Mouse (Mus musculus) layer of hippocampus, postnatal 10 days (tissue): ENCODE results near the gene Rhoh. TPM values are rescaled to one million over a fixed set of nuclear protein-coding genes. Genes with fewer than 3 reads are reported as not detected.

Experiments used
- DNase-seq, 2 experiments: peaks; one replicate each; pipeline ENCODE4 v3.0.0; 2021; ENCODE audit warnings: low spot score in 2 of 2
- long read RNA-seq: library from polyadenylated mRNA; stranded (forward); transcript quantifications from one replicate; pipeline ENCODE4 v2.0.0, GENCODE M21; 2023
- total RNA-seq, 2 experiments: library from RNA; stranded (reverse); gene quantifications; 2 replicates each; pipeline ENCODE4 v1.2.3; 2021

Gene Rhoh
- total RNA-seq: 1 to 10 TPM; 1.1 to 1.2 TPM
- long read RNA-seq, full-length matches to known transcripts: 2 of 2 reads
- long read RNA-seq, partial matches to known transcripts: 0 of 2 reads
- long read RNA-seq, other reads (novel, unspliced or antisense): 0 of 2 reads

GRCm38 (mm10) chr5:65861154-65861944 is at the start of gene Rhoh:
TSS of gene Rhoh (plus strand) at chr5:65861213.
- DNase-seq: no peak

- peak; percentile 22 to 32 for DNase-seq
These were observed 37.3 kb upstream of the Rhoh start for GRCm38 (mm10) chr5:65823601-65824133.

- DNase-seq: no peak
These were observed 34.5 kb upstream of the Rhoh start for GRCm38 (mm10) chr5:65826476-65826875.

GRCm38 (mm10) chr5:65827102-65827501 is 33.9 kb upstream of the Rhoh start:
- no peak for DNase-seq

- DNase-seq: no peak
These were observed 32.8 kb upstream of the Rhoh start for GRCm38 (mm10) chr5:65828261-65828660.

GRCm38 (mm10) chr5:65829059-65829458 is 32.0 kb upstream of the Rhoh start:
- no peak for DNase-seq

GRCm38 (mm10) chr5:65831917-65832618 is 28.9 kb upstream of the Rhoh start:
- DNase-seq: no peak

GRCm38 (mm10) chr5:65833092-65833491 is 27.9 kb upstream of the Rhoh start:
- DNase-seq: no peak

GRCm38 (mm10) chr5:65833766-65834498 is 27.1 kb upstream of the Rhoh start:
- DNase-seq: no peak

GRCm38 (mm10) chr5:65838053-65838452 is 23.0 kb upstream of the Rhoh start:
- no peak for DNase-seq

GRCm38 (mm10) chr5:65842947-65843346 is 18.1 kb upstream of the Rhoh start:
- DNase-seq: no peak

GRCm38 (mm10) chr5:65846534-65846933 is 14.5 kb upstream of the Rhoh start:
- DNase-seq: no peak

GRCm38 (mm10) chr5:65846958-65847357 is 14.1 kb upstream of the Rhoh start:
- DNase-seq: no peak

GRCm38 (mm10) chr5:65847656-65848055 is 13.4 kb upstream of the Rhoh start:
- no peak for DNase-seq

GRCm38 (mm10) chr5:65850765-65851164 is 10.2 kb upstream of the Rhoh start:
- no peak for DNase-seq

GRCm38 (mm10) chr5:65854786-65855191 is 6.2 kb upstream of the Rhoh start:
- DNase-seq: no peak

GRCm38 (mm10) chr5:65855571-65855970 is 5.4 kb upstream of the Rhoh start:
- DNase-seq: no peak

- DNase-seq: no peak
These were observed 4.2 kb upstream of the Rhoh start for GRCm38 (mm10) chr5:65856591-65857411.

GRCm38 (mm10) chr5:65857935-65858334 is 3.1 kb upstream of the Rhoh start:
- DNase-seq: no peak

GRCm38 (mm10) chr5:65858355-65858754 is 2.7 kb upstream of the Rhoh start:
- no peak for DNase-seq
